Mouse (Mus musculus) lung, adult 2 months (tissue): ENCODE measurements around the gene Hcrt.

Source experiments
- CTCF ChIP-seq: fragments of 200-500 bp; IDR thresholded peaks from 2 replicates; pipeline ENCODE4 v1.5.1; 2011; ENCODE audit warnings: mild to moderate bottlenecking, low read length, control low read depth; ENCODE audit not compliant: insufficient read depth
- POLR2A ChIP-seq: fragments of 200-500 bp; IDR thresholded peaks from 2 replicates; pipeline ENCODE4 v1.6.1; 2011; ENCODE audit warnings: low read depth, mild to moderate bottlenecking, control low read depth, low read length, borderline replicate concordance; ENCODE audit errors: extremely low read depth

DNA sequence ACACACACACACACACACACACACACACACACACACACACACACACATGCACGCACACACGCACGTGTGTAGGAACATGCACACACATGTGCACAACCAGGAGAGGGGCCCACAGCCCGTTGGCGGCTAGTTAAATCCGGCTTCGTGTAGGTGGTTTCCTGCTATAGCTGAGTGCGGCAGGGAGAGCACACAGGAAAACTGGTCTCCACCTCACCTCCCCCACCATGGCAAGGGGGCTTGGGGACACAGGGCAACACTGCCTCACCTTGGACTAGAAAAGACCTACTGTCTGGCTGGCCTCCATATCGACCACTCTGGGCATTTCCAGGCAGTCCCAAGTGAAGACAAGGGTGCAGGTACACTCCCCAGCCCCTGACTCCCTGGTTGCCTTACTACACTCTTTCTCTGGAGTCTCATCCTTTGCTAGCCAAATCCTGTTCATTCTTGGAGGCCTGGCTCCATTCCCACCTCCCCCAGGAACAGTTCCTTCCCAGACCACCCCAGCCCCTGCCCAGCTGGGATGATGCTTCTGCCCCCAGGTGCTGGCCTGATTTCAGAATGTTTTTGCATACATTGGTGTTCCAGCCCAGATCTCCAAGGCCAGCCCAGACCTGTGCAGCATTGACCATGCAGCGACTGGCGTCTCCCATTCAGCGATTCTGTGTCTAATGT, 8.6 kb downstream of the Hcrt start:
- TF ChIP-seq POLR2A (no peak), CTCF (no peak)
